Mouse (Mus musculus): ENCODE measurements around the gene Nrf1. TPM values are rescaled to one million over a fixed set of nuclear protein-coding genes. Genes with fewer than 3 reads are reported as not detected.

Gene Nrf1
- total and polyA plus RNA-seq, 2 experiments from 2014 or later = 23.8 to 53.6 TPM

GRCm38 (mm10) chr6:30153076-30153475 is 105.3 kb downstream of the Nrf1 start:
- H3K27ac ChIP-seq (ENCODE audit: low read depth, low read length) = no peak overlapping the region
- TF ChIP-seq CTCF (IDR thresholded peaks at IDR 0.05; ENCODE audit: low read depth) = no peak
- H3K36me3 ChIP-seq (ENCODE audit: insufficient read depth) = peaks cover 15% of the 10 kb centered on the region
- 20% methylated on average over 3 of the region's 3 CpGs for WGBS
- no peak overlapping the region for H3K9ac ChIP-seq
- H3K4me1 ChIP-seq (ENCODE audit: insufficient read depth) = no peaks in the 10 kb centered on the region
- DNase-seq (no peak), ATAC-seq (no peak)
- no peaks in the 10 kb centered on the region for H3K27me3 ChIP-seq (ENCODE audit: insufficient read depth, low read length)
- H3K4me3 ChIP-seq (ENCODE audit: low read depth, low read length) = no peak overlapping the region
- no peak overlapping the region for H3K4me2 ChIP-seq (ENCODE audit: low read depth)
- no peaks in the 10 kb centered on the region for H3K9me3 ChIP-seq (ENCODE audit: low read length)

- peaks cover 13% of the 10 kb centered on the region for H3K36me3 ChIP-seq (ENCODE audit: insufficient read depth)
- no peak overlapping the region for H3K4me2 ChIP-seq (ENCODE audit: low read depth)
- no peaks in the 10 kb centered on the region for H3K27me3 ChIP-seq (ENCODE audit: insufficient read depth, low read length)
- H3K4me3 ChIP-seq (ENCODE audit: low read depth, low read length) = no peak overlapping the region
- H3K9me3 ChIP-seq (ENCODE audit: low read length) = no peaks in the 10 kb centered on the region
- H3K9ac ChIP-seq = no peak overlapping the region
- H3K27ac ChIP-seq (ENCODE audit: low read depth, low read length) = no peak overlapping the region
- TF ChIP-seq CTCF (IDR thresholded peaks at IDR 0.05; ENCODE audit: low read depth) = no peak
- H3K4me1 ChIP-seq (ENCODE audit: insufficient read depth) = no peaks in the 10 kb centered on the region
- WGBS = 92% methylated on average over 15 of the region's 15 CpGs
- ATAC-seq (no peak), DNase-seq (no peak)
These were observed 106.1 kb downstream of the Nrf1 start for GRCm38 (mm10) chr6:30153733-30154415.

DNA sequence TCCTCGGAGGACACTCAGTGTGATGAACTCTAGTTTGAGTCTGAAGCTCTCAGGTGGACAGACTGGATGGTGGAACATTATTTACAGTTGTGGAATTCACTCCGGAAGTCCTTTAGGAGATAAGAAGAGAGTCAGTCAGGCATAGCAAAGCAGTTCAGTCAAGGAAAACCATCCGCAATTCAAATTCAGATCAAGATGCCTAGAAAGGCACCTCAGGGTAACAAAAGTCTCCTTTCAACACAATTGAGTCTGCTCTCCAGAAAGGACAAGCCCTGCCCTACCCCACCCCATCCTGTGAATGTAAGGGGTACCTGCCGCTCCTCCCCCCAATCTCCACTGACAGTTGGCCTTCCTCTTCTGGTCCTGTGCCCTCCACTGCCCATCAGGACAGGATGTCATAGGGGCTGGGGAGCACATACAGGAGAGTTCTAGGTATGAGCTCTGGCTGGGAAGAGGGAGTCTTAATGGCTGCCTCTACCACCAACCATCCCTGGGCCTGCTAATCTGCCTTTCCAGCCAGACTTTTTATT is 111.8 kb downstream of the Nrf1 start:
- no peak for TF ChIP-seq CTCF (IDR thresholded peaks at IDR 0.05; ENCODE audit: low read depth)
- no peak overlapping the region for H3K27ac ChIP-seq (ENCODE audit: low read depth, low read length)
- 52% methylated on average over 4 of the region's 4 CpGs for WGBS
- H3K36me3 ChIP-seq (ENCODE audit: insufficient read depth) = no peaks in the 10 kb centered on the region
- no peak for DNase-seq
- no peak overlapping the region for H3K4me2 ChIP-seq (ENCODE audit: low read depth)
- H3K9me3 ChIP-seq (ENCODE audit: low read length) = no peaks in the 10 kb centered on the region
- H3K27me3 ChIP-seq (ENCODE audit: insufficient read depth, low read length) = no peaks in the 10 kb centered on the region
- H3K4me3 ChIP-seq (ENCODE audit: low read depth, low read length) = no peak overlapping the region
- H3K9ac ChIP-seq = no peak overlapping the region
- H3K4me1 ChIP-seq (ENCODE audit: insufficient read depth) = no peaks in the 10 kb centered on the region
- no peak for ATAC-seq

- Histone ChIP-seq H3K9ac (no peak overlapping the region), H3K36me3 (ENCODE audit: insufficient read depth) (no peaks in the 10 kb centered on the region), H3K27ac (ENCODE audit: low read depth, low read length) (no peak overlapping the region), H3K4me3 (ENCODE audit: low read depth, low read length) (no peak overlapping the region), H3K27me3 (ENCODE audit: insufficient read depth, low read length) (no peaks in the 10 kb centered on the region), H3K4me2 (ENCODE audit: low read depth) (no peak overlapping the region), H3K4me1 (ENCODE audit: insufficient read depth) (no peaks in the 10 kb centered on the region), H3K9me3 (ENCODE audit: low read length) (no peaks in the 10 kb centered on the region)
- no peak for TF ChIP-seq CTCF (IDR thresholded peaks at IDR 0.05; ENCODE audit: low read depth)
- ATAC-seq = no peak
- WGBS = 75% methylated on average over 4 of the region's 4 CpGs
- no peak for DNase-seq
These were observed 112.6 kb downstream of the Nrf1 start for GRCm38 (mm10) chr6:30160408-30160807.

GRCm38 (mm10) chr6:30161618-30162017 is 113.8 kb downstream of the Nrf1 start:
- Histone ChIP-seq H3K4me2 (ENCODE audit: low read depth) (no peak overlapping the region), H3K27ac (ENCODE audit: low read depth, low read length) (no peak overlapping the region), H3K27me3 (ENCODE audit: insufficient read depth, low read length) (no peaks in the 10 kb centered on the region), H3K9me3 (ENCODE audit: low read length) (no peaks in the 10 kb centered on the region), H3K4me3 (ENCODE audit: low read depth, low read length) (no peak overlapping the region), H3K4me1 (ENCODE audit: insufficient read depth) (no peaks in the 10 kb centered on the region), H3K9ac (no peak overlapping the region), H3K36me3 (ENCODE audit: insufficient read depth) (no peaks in the 10 kb centered on the region)
- TF ChIP-seq CTCF (IDR thresholded peaks at IDR 0.05; ENCODE audit: low read depth) = no peak
- DNase-seq (no peak), ATAC-seq (no peak)
- 68% methylated on average over 2 of the region's 2 CpGs for WGBS

GRCm38 (mm10) chr6:30162091-30162490 is 114.3 kb downstream of the Nrf1 start:
- no peaks in the 10 kb centered on the region for H3K27me3 ChIP-seq (ENCODE audit: insufficient read depth, low read length)
- H3K4me3 ChIP-seq (ENCODE audit: low read depth, low read length) = no peak overlapping the region
- ATAC-seq (no peak), DNase-seq (no peak)
- H3K9me3 ChIP-seq (ENCODE audit: low read length) = no peaks in the 10 kb centered on the region
- H3K4me2 ChIP-seq (ENCODE audit: low read depth) = no peak overlapping the region
- H3K36me3 ChIP-seq (ENCODE audit: insufficient read depth) = no peaks in the 10 kb centered on the region
- no peak overlapping the region for H3K9ac ChIP-seq
- 50% methylated on average over 7 of the region's 7 CpGs for WGBS
- H3K4me1 ChIP-seq (ENCODE audit: insufficient read depth) = no peaks in the 10 kb centered on the region
- H3K27ac ChIP-seq (ENCODE audit: low read depth, low read length) = no peak overlapping the region
- TF ChIP-seq CTCF (IDR thresholded peaks at IDR 0.05; ENCODE audit: low read depth) = no peak

GRCm38 (mm10) chr6:30166349-30166748 is 118.6 kb downstream of the Nrf1 start:
- no peaks in the 10 kb centered on the region for H3K9me3 ChIP-seq (ENCODE audit: low read length)
- ATAC-seq (no peak), DNase-seq (no peak)
- 52% methylated on average over 3 of the region's 3 CpGs for WGBS
- no peaks in the 10 kb centered on the region for H3K36me3 ChIP-seq (ENCODE audit: insufficient read depth)
- no peak overlapping the region for H3K4me3 ChIP-seq (ENCODE audit: low read depth, low read length)
- H3K4me2 ChIP-seq (ENCODE audit: low read depth) = no peak overlapping the region
- H3K4me1 ChIP-seq (ENCODE audit: insufficient read depth) = no peaks in the 10 kb centered on the region
- H3K27me3 ChIP-seq (ENCODE audit: insufficient read depth, low read length) = peaks cover 19% of the 10 kb centered on the region
- no peak for TF ChIP-seq CTCF (IDR thresholded peaks at IDR 0.05; ENCODE audit: low read depth)
- H3K9ac ChIP-seq = no peak overlapping the region
- no peak overlapping the region for H3K27ac ChIP-seq (ENCODE audit: low read depth, low read length)

Measured in forebrain, postnatal 0 days (tissue).